Mouse (Mus musculus) layer of hippocampus, postnatal 36 days (tissue): ENCODE measurements around the gene AA986860. TPM values are rescaled to one million over a fixed set of nuclear protein-coding genes. Genes with fewer than 3 reads are reported as not detected.

Source experiments
- DNase-seq, 2 experiments: peaks; one replicate each; pipeline ENCODE4 v3.0.0; 2022
- total RNA-seq, 2 experiments: library from RNA; stranded (reverse); gene quantifications; 2 replicates each; pipeline ENCODE4 v1.2.3; 2021

AA986860 gene
- total RNA-seq, 2 experiments from 2014 or later, result 1.3 TPM

GRCm38 (mm10) chr1:130734852-130735251 lies 3.1 kb downstream of the AA986860 start:
- no peak for DNase-seq

GRCm38 (mm10) chr1:130737411-130737881 lies 5.7 kb downstream of the AA986860 start:
- no peak for DNase-seq

DNA sequence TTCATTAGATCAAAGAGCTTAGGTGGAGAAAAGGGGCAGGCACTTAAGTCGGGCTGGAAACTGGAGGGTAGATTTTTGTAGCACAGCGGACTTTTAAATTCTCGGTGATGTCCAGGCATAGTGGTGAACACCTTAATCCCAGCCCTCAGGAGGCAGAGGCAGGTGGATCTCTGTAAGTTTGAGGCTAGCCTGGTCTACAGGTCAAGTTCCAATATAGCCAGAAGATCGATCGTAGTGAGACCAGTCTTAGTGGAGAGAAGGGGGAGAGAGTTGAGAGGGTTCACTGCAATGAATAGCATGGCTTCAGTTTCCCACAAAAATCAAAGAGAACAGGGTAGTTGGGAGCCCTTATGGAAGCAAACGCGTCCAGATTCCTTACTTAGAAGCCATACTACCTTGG lies 6.1 kb downstream of the AA986860 start:
- DNase-seq, result no peak

DNA sequence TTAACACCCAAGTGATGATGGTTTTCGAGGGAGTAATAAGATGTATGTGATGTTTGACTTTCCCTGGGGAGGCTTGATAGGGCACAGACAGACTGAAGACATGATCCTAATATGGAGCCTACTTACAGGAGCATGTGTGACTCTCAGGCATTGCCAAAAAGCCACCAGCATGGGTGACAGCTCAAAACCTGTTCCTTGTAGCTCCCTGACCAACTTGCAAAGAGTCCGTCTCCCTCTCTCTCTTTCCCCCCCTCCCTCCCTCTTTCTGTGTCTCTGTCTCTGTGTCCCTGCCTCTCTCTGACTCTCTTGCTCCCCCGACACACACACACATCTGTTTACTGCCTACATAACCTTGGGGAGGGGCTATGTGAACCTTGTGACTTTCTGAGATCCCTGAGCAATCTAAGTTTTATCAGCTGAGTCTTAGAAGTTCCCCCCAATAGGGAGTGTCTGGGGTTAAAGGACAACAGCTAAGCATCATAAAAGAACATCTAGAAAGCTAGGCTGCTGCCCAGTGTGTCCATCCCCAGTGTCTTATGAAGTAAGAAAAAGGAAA lies 6.9 kb downstream of the AA986860 start:
- DNase-seq, result no peak

GRCm38 (mm10) chr1:130739636-130740035 lies 7.9 kb downstream of the AA986860 start:
- DNase-seq, result no peak

- DNase-seq, result no peak
Observed at GRCm38 (mm10) chr1:130740227-130740648, 8.5 kb downstream of the AA986860 start.

- peak; percentile 60 to 70 for DNase-seq
Observed at GRCm38 (mm10) chr1:130740781-130741720, 9.3 kb downstream of the AA986860 start.

DNA sequence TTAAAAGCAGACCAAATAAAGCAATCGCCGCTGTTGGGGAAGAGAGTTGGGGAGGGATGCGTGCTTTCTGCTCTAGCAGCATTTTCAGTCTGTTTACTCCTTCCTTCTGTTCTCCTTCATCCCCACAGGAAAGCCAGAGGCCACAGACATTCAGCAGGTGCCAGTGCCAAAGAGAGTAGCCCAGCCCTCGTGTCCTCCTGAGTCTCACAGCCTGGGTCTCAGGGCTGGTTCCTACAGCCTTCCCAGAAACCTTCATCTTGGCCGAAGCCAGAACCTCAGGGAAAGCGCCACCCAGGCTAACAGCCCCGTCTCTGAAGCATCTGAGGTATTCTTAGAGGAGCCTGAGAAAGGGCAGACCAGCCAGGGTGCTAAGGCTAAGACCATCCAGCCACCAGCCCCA lies 10.4 kb downstream of the AA986860 start:
- no peak for DNase-seq

- no peak for DNase-seq
Observed at GRCm38 (mm10) chr1:130743775-130744174, 12.0 kb downstream of the AA986860 start.

- DNase-seq, result no peak
Observed at GRCm38 (mm10) chr1:130744217-130744616, 12.4 kb downstream of the AA986860 start.

DNA sequence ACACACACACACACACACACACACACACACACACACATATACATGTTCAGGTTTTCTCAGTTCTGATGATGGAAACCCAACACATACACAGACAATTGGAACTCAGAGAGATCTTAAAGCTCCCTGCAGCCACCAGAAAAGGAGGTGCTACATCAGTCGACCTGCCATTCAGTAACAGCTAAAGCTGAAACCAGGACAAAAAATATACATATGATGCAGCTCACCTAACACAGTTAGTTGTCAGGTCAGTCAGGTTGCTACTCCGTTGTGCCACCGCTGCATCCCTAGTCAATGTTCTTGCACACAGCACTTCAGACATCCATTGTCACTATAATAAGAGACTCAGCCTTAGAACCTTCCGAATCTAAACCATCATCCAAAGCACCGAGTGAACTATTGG lies 13.2 kb downstream of the AA986860 start:
- DNase-seq, result no peak

- DNase-seq, result no peak
Observed at GRCm38 (mm10) chr1:130745591-130745990, 13.8 kb downstream of the AA986860 start.

GRCm38 (mm10) chr1:130746819-130747218 lies 15.0 kb downstream of the AA986860 start:
- DNase-seq, result no peak

DNA sequence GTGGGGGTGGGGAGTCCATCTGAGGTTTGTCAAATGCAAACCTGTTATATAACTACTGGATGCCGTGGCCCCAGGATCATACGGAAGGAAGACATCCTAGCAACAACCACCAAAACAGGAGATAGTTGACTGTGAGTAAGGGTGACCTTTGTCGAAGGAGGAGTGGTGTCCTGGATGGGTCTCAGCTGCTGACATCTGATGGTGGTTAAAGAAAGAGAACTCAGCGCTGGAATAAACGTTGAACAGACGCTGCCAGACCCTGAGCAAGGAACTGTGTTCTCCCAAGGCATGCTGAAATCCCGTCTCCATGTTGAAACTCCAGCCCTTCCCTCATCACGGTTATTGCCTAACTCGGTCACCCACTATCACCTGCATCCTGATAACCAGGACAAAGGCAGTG lies 27.9 kb downstream of the AA986860 start:
- DNase-seq, result no peak

DNA sequence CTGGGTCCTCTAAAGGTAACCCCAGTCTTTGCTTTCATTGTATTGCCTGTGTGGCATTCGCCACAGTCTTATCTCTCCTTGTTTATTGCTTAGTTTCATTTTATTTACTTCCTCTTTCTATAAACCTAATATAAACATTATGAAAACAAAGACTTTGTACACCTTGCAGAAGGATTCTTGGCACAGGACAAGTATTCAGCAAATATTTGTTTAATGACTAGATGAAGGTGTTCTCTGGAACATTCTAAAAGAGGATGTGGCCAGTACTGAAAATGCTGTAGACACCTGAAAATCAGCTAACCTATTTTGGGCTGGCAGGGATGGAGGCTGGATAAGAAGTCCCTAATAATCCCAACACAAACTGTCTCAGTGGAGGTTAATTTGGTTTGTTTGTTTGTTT lies 29.8 kb downstream of the AA986860 start:
- no peak for DNase-seq

DNA sequence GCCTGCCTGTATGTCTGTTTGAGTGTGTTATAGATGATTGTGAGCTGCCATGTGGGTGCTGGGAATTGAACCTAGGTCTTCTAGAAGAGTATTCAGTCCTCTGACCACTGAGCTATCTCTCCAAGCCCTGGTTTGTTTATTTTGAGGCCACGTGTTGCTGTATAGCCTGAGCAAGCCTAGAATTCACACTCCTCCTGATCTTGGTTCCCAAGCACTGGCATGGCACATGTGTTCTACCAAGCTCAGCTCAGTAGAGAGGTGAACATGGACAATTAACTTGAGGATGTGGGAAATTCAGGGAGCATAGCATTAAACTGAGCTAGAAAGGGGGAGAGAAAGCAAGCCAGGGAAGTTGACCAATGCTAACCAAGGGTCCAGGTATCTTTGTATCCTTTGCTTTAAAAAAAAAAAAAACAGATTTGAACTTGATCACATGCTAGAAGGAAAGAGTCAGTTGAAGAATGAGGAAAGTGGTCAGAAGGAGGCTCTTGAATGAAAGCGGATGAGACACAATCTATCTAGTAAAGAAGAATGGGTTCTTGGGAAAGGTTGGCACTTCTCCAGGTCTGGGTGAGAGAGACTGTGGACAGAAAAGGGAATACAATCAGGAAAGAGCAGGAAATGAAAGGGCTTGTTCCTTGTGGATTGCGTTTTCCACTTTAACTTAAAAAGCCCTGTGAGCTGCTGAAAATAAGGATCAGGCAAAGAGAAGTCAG lies 30.4 kb downstream of the AA986860 start:
- DNase-seq, result no peak

DNA sequence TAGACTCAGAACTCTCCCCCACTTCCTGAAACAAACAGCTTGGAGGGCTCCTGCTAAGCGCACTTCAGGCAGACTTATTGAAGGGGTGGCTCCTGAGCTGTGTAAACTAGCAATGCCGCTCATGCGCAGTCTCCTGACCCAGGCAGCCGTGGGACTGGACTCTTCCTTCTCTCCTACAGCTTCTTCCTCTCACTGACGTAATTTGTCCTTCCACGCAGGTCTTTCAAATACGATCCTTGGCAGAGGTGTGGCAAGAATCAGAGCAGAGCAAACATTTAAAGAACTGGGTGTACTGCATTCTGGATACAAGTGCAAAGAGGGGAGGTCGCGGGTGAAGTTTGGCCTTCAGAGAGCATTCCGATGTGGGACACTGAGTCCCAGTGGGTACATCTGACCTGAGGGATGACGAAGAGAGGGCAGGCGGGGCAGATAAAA lies 32.3 kb downstream of the AA986860 start:
- no peak for DNase-seq

GRCm38 (mm10) chr1:130767066-130767465 lies 35.3 kb downstream of the AA986860 start:
- no peak for DNase-seq

- no peak for DNase-seq
Observed at GRCm38 (mm10) chr1:130769925-130770324, 38.1 kb downstream of the AA986860 start.

DNA sequence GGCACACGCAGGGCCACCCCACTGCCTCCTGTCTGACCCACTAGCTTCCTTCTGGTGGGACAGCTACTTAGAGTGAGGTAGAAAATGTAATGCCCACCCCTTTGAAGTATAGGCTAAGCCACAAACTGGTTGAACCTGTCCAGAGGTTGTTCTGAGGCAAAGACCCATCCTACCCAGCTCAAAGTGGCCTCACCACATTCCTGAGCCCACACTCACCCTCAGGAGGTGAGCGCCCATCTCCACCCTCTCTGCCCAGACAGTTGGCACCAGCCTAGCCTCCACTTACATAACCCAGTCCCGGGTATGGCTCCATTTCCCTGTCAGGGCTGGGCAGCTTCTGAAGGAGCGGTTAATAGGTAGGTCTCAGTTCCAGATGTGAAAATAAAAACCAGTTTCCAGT lies 38.7 kb downstream of the AA986860 start:
- no peak for DNase-seq

DNA sequence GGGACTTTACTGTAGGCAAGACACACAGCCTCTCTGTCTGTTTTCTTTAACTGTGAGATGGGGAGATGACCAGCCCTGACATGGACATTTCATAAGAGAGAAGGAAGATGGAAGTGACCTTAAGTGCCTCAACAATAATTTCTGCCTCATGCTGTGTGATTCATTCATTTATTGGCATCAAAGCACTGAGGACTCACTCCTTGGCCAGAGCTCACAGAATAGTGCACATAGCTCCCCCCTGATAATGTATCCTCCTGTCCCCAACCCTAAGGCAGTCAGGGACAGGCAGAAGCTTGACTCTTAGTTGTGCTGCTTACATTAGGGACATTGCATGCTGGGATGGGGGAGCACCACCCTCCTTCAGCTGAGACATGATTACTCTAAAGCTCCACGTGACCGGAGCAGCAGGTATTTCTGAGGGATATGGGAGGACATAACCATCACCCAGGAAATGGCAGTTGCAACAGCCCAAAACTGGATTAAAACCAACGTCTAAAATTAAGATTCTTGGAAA lies 39.3 kb downstream of the AA986860 start:
- DNase-seq, result no peak

DNA sequence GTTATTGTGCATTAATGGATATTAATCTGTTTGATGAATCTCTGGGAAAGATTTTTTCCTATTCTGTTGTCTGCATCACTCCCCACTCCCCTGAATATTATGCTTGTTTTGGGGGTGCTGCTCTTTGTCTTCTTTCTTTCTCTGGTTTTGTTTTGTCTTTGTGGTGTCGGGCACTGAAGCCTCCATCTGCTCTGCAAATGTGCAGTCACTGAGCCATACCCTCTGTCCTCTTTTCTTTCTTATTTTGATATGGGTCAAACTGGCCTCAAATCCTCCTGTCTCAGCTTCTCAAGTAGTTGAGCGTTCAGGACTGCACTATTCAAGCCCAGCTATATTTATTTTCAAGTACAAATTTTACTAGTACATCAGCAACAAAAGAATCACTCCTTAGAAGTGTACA lies 43.5 kb downstream of the AA986860 start:
- DNase-seq, result no peak
